In genomic region chr12:70346139-70347026, GRCm38 (mm10) we compare ENCODE assay signal across 8 mouse cellular contexts. TPM values are rescaled to one million over a fixed set of nuclear protein-coding genes. Genes with fewer than 3 reads are reported as not detected.
DNase-seq lines count a peak whose midpoint lies in the region; ATAC-seq lines count a peak whose summit lies in the region.

No protein-coding gene starts in this region.

- no peaks in the 10 kb centered on the region for H3K9me3 ChIP-seq in midbrain, embryonic 10.5 days (replicated peaks)
- no peaks in the 10 kb centered on the region for H3K9me3 ChIP-seq in stomach, embryonic 14.5 days (ENCODE audit: control insufficient read depth, low read depth, low read length)

- peak; percentile 22 for DNase-seq in CD4-positive, CD25-positive, alpha-beta regulatory T cell, adult 2 months (ENCODE audit: low read depth, low spot score)
- DNase-seq in adrenal gland, adult 2 months = peak; percentile 37
- peak; percentile 81 for DNase-seq in embryo, embryonic 11 days
- peak; percentile 24 to 34 for DNase-seq in heart, postnatal 10 days
- peak; percentile 66 to 74 for DNase-seq in layer of hippocampus, postnatal 25 days (ENCODE audit: extremely low spot score in 1 of 2, low spot score in 1 of 2)
- DNase-seq in midbrain, embryonic 10.5 days (ENCODE audit: low spot score) = peak; percentile 80

- peak overlapping the region; percentile 92 for H3K4me2 ChIP-seq in stomach, embryonic 14.5 days (replicated peaks; ENCODE audit: low read depth, low read length)

- no peak for ATAC-seq in CD4-positive, CD25-positive, alpha-beta regulatory T cell, adult 4 months
- ATAC-seq in stomach, embryonic 14.5 days (ENCODE audit: insufficient number of reproducible peaks, insufficient read depth, low FRiP score, low read depth) = no peak

- peak overlapping the region; percentile 95 for H3K27ac ChIP-seq in midbrain, embryonic 10.5 days (replicated peaks)
- no peak overlapping the region for H3K27ac ChIP-seq in stomach, embryonic 14.5 days (ENCODE audit: low read length)

- peaks cover 54% of the 10 kb centered on the region for H3K4me1 ChIP-seq in midbrain, embryonic 10.5 days
- H3K4me1 ChIP-seq in stomach, embryonic 14.5 days (ENCODE audit: control insufficient read depth, insufficient read depth, low read length) = peaks cover 4% of the 10 kb centered on the region; the same call in 1 of the 2 replicates

- peak overlapping the region; percentile 83 for H3K4me3 ChIP-seq in midbrain, embryonic 10.5 days
- H3K4me3 ChIP-seq in stomach, embryonic 14.5 days (ENCODE audit: low read depth, low read length) = peak overlapping the region; percentile 54

- no peaks in the 10 kb centered on the region for H3K36me3 ChIP-seq in midbrain, embryonic 10.5 days
- no peaks in the 10 kb centered on the region for H3K36me3 ChIP-seq in stomach, embryonic 14.5 days (ENCODE audit: control insufficient read depth, insufficient read depth, low read length)

- no peak overlapping the region; the same call in 1 of the 2 replicates for H3K9ac ChIP-seq in stomach, embryonic 14.5 days (replicated peaks; ENCODE audit: low read depth, low read length)

- WGBS in midbrain, embryonic 10.5 days = under 1% methylated on average over 60 of the region's 60 CpGs
- 1% methylated on average over 60 of the region's 60 CpGs for WGBS in stomach, embryonic 14.5 days

- intact Hi-C loops in heart, postnatal 10 days (cut with DNase I) = loop anchor here (5.0 kb wide), 2 partner anchors 86 to 114 kb away; partner anchors contain the start of gene Pygl

- H3K27me3 ChIP-seq in midbrain, embryonic 10.5 days (ENCODE audit: low read depth, poor library complexity, severe bottlenecking) = peaks cover 31% of the 10 kb centered on the region
- H3K27me3 ChIP-seq in stomach, embryonic 14.5 days (ENCODE audit: control insufficient read depth, insufficient read depth, low read length) = peaks cover 17% of the 10 kb centered on the region

RNA-seq across cellular contexts. Expression of gene Trim9, which starts 1.0 kb away (rescaled TPM):
- polyA plus RNA-seq in CD4-positive, CD25-positive, alpha-beta regulatory T cell, adult 4 months (2017; shearing (Covaris generic)) = under 1 TPM in 1 of 2 experiments, not detected in 1; 0.08 TPM
- 1 to 10 TPM; 1.6 to 2.1 TPM for total RNA-seq in adrenal gland, adult 2 months (2021)
- polyA plus RNA-seq in adrenal gland, adult 2 months (2012; rRNA removed) = 0.82 and 0.89 TPM in 2 replicates
- total RNA-seq in heart, postnatal 10 days (2021) = 1 to 10 TPM in 1 of 2 experiments, under 1 TPM in 1; 0.35 to 1.3 TPM
- 100 to 1,000 TPM; 295 to 339 TPM for total RNA-seq in layer of hippocampus, postnatal 25 days (2021)
- 22.5 and 34.1 TPM in 2 replicates for polyA plus RNA-seq in midbrain, embryonic 10.5 days (2016; fragmentation: Nextera tagmentation; extraction: Ambion mirVana)
- 2.4 and 2.6 TPM in 2 replicates for polyA plus RNA-seq in stomach, embryonic 14.5 days (2014; fragmentation: Nextera tagmentation; extraction: Ambion mirVana)

Comparison
In these comparisons a context has a peak if more than half of its experiments do, and no peak if none do; other contexts are left out.
1. DNase-seq: peak in every context shown above with its lines; median percentile 81 in embryo, embryonic 11 days; 80 in midbrain, embryonic 10.5 days; 70 in layer of hippocampus, postnatal 25 days; 37 in adrenal gland, adult 2 months; 29 in heart, postnatal 10 days; 22 in CD4-positive, CD25-positive, alpha-beta regulatory T cell, adult 2 months.